Mouse (Mus musculus): ENCODE measurements around the gene Ifi206. TPM values are rescaled to one million over a fixed set of nuclear protein-coding genes. Genes with fewer than 3 reads are reported as not detected.
"Not testable (repeated sequence)": the region's sequence is repeated elsewhere in the genome, so short reads cannot be mapped to it uniquely, and the experiment has no call there.

Gene Ifi206
- polyA plus RNA-seq (2012; rRNA removed) = 0.25 and 0.36 TPM in 2 replicates

- DNase-seq; H3K4me3 ChIP-seq (replicated peaks; ENCODE audit: insufficient read depth, low read depth, low read length); H3K27ac ChIP-seq (ENCODE audit: insufficient read depth, low read length); H3K27me3 ChIP-seq (ENCODE audit: control insufficient read depth, insufficient read depth, low read length); H3K4me1 ChIP-seq (ENCODE audit: control insufficient read depth, insufficient read depth, low read length): not testable (repeated sequence)
- 76% methylated on average over 3 of the region's 3 CpGs for WGBS
Measured at GRCm38 (mm10) chr1:173490812-173491480, at the start of gene Ifi206. TSS of gene Ifi206 (minus strand) at chr1:173491041.

- not testable (repeated sequence) for DNase-seq; H3K27ac ChIP-seq (ENCODE audit: insufficient read depth, low read length); H3K4me3 ChIP-seq (replicated peaks; ENCODE audit: insufficient read depth, low read depth, low read length); H3K4me1 ChIP-seq (ENCODE audit: control insufficient read depth, insufficient read depth, low read length); H3K27me3 ChIP-seq (ENCODE audit: control insufficient read depth, insufficient read depth, low read length)
- 84% methylated on average over 3 of the region's 3 CpGs for WGBS
Measured at GRCm38 (mm10) chr1:173535791-173536190, 45.0 kb upstream of the Ifi206 start, which contains the start of gene Ifi214. TSS of gene Ifi214 (minus strand) at chr1:173535957.

GRCm38 (mm10) chr1:173521452-173521851 lies 30.6 kb upstream of the Ifi206 start:
- TF ChIP-seq POLR2A (IDR thresholded peaks at IDR 0.05; ENCODE audit: borderline replicate concordance, insufficient read depth, low read length) (no peak), CTCF (IDR thresholded peaks at IDR 0.05; ENCODE audit: borderline replicate concordance, insufficient read depth, low read depth, low read length) (no peak)
- no peak overlapping the region for H3K4me3 ChIP-seq (replicated peaks; ENCODE audit: insufficient read depth, low read depth, low read length)
- DNase-seq = no peak
- H3K4me1 ChIP-seq (ENCODE audit: control insufficient read depth, insufficient read depth, low read length) = no peaks in the 10 kb centered on the region
- H3K27ac ChIP-seq (ENCODE audit: insufficient read depth, low read length) = no peak overlapping the region
- no peaks in the 10 kb centered on the region for H3K27me3 ChIP-seq (ENCODE audit: control insufficient read depth, insufficient read depth, low read length)

- not testable (repeated sequence) for H3K4me1 ChIP-seq (ENCODE audit: control insufficient read depth, insufficient read depth, low read length); H3K27ac ChIP-seq (ENCODE audit: insufficient read depth, low read length); DNase-seq; H3K27me3 ChIP-seq (ENCODE audit: control insufficient read depth, insufficient read depth, low read length); H3K4me3 ChIP-seq (replicated peaks; ENCODE audit: insufficient read depth, low read depth, low read length)
- WGBS = 97% methylated on average over 2 of the region's 2 CpGs
Measured at GRCm38 (mm10) chr1:173510595-173510994, 19.8 kb upstream of the Ifi206 start.

GRCm38 (mm10) chr1:173491483-173491882 lies 642 bp upstream of the Ifi206 start:
- H3K27ac ChIP-seq (ENCODE audit: insufficient read depth, low read length); DNase-seq; H3K4me3 ChIP-seq (replicated peaks; ENCODE audit: insufficient read depth, low read depth, low read length); H3K27me3 ChIP-seq (ENCODE audit: control insufficient read depth, insufficient read depth, low read length); H3K4me1 ChIP-seq (ENCODE audit: control insufficient read depth, insufficient read depth, low read length): not testable (repeated sequence)

GRCm38 (mm10) chr1:173481182-173481574 lies 9.7 kb downstream of the Ifi206 start:
- DNase-seq; H3K27me3 ChIP-seq (ENCODE audit: control insufficient read depth, insufficient read depth, low read length); H3K4me3 ChIP-seq (replicated peaks; ENCODE audit: insufficient read depth, low read depth, low read length); H3K4me1 ChIP-seq (ENCODE audit: control insufficient read depth, insufficient read depth, low read length); H3K27ac ChIP-seq (ENCODE audit: insufficient read depth, low read length): not testable (repeated sequence)
- 83% methylated on average over 3 of the region's 3 CpGs for whole genome bisulfite sequencing

GRCm38 (mm10) chr1:173480399-173481181 lies 10.3 kb downstream of the Ifi206 start:
- H3K27me3 ChIP-seq (ENCODE audit: control insufficient read depth, insufficient read depth, low read length); H3K4me1 ChIP-seq (ENCODE audit: control insufficient read depth, insufficient read depth, low read length); H3K27ac ChIP-seq (ENCODE audit: insufficient read depth, low read length); H3K4me3 ChIP-seq (replicated peaks; ENCODE audit: insufficient read depth, low read depth, low read length); DNase-seq: not testable (repeated sequence)
- WGBS = 89% methylated on average over 5 of the region's 5 CpGs

- TF ChIP-seq POLR2A (IDR thresholded peaks at IDR 0.05; ENCODE audit: borderline replicate concordance, insufficient read depth, low read length) (no peak), CTCF (IDR thresholded peaks at IDR 0.05; ENCODE audit: borderline replicate concordance, insufficient read depth, low read depth, low read length) (no peak)
- DNase-seq = no peak
- WGBS = 72% methylated on average over 5 of the region's 5 CpGs
Measured at GRCm38 (mm10) chr1:173456761-173457160, 34.1 kb downstream of the Ifi206 start.

More at GRCm38 (mm10) chr1:173456761-173457160, 34.1 kb downstream of the Ifi206 start:
- Histone ChIP-seq H3K4me1 (ENCODE audit: control insufficient read depth, insufficient read depth, low read length) (no peaks in the 10 kb centered on the region), H3K27me3 (ENCODE audit: control insufficient read depth, insufficient read depth, low read length) (no peaks in the 10 kb centered on the region), H3K4me3 (replicated peaks; ENCODE audit: insufficient read depth, low read depth, low read length) (no peak overlapping the region), H3K27ac (ENCODE audit: insufficient read depth, low read length) (no peak overlapping the region)

Data from cerebellum, adult 2 months (tissue).